Mouse (Mus musculus) gastrocnemius, postnatal 36 days (tissue): Measurements from ENCODE around the gene Zfp335. TPM values are rescaled to one million over a fixed set of nuclear protein-coding genes. Genes with fewer than 3 reads are reported as not detected.

Source experiments
- total RNA-seq, 2 experiments: library from RNA; stranded (reverse); gene quantifications; 2 replicates each; pipeline ENCODE4 v1.2.3; 2021

Gene Zfp335
- total RNA-seq, 2 experiments from 2014 or later: 8.8 to 9.3 TPM

Other genes with a start within 250 kb of the Zfp335 start
- not detected for gene Wfdc11, start 237.7 kb downstream of the Zfp335 start, total RNA-seq
- not detected for gene Wfdc13, start 226.7 kb downstream of the Zfp335 start, total RNA-seq
- gene Spint4, start 213.3 kb downstream of the Zfp335 start, total RNA-seq: not detected
- gene Spint5, start 196.5 kb downstream of the Zfp335 start, total RNA-seq: not detected
- gene Wfdc3, start 165.8 kb downstream of the Zfp335 start, total RNA-seq: not detected
- gene Dnttip1, start 165.8 kb downstream of the Zfp335 start, total RNA-seq: 10 to 100 TPM; 15.8 to 18.1 TPM
- 1 to 10 TPM; 1.0 to 1.4 TPM for gene Ube2c, start 141.9 kb downstream of the Zfp335 start, total RNA-seq
- over 10,000 TPM; 16,945 to 17,744 TPM for gene Tnnc2, start 131.8 kb downstream of the Zfp335 start, total RNA-seq
- gene Snx21, start 125.9 kb downstream of the Zfp335 start, total RNA-seq: 10 to 100 TPM; 18.1 to 20.8 TPM
- gene Acot8, start 106.9 kb downstream of the Zfp335 start, total RNA-seq: 1 to 10 TPM; 6.9 to 8.6 TPM
- 1 to 10 TPM; 1.2 TPM for gene Zswim3, start 106.7 kb downstream of the Zfp335 start, total RNA-seq
- 1 to 10 TPM; 3.0 to 4.6 TPM for gene Zswim1, start 89.1 kb downstream of the Zfp335 start, total RNA-seq
- gene Spata25, start 83.2 kb downstream of the Zfp335 start, total RNA-seq: under 1 TPM in 1 of 2 experiments, not detected in 1; 0.36 TPM
- gene Ctsa, start 78.9 kb downstream of the Zfp335 start, total RNA-seq: 10 to 100 TPM; 45.6 to 49.4 TPM
- 10 to 100 TPM; 35.8 to 36.3 TPM for gene Neurl2, start 78.3 kb downstream of the Zfp335 start, total RNA-seq
- 10 to 100 TPM; 15.3 to 15.7 TPM for gene Pltp, start 54.0 kb downstream of the Zfp335 start, total RNA-seq
- 10 to 100 TPM; 23.8 to 26.9 TPM for gene Pcif1, start 32.5 kb downstream of the Zfp335 start, total RNA-seq
- under 1 TPM; 0.38 to 0.62 TPM for gene Mmp9, start 29.0 kb upstream of the Zfp335 start, total RNA-seq
- gene Slc12a5, start 49.0 kb upstream of the Zfp335 start, total RNA-seq: under 1 TPM; 0.25 to 0.36 TPM
- 10 to 100 TPM; 10.3 to 11.7 TPM for gene Ncoa5, start 123.1 kb upstream of the Zfp335 start, total RNA-seq
- gene Cd40, start 143.9 kb upstream of the Zfp335 start, total RNA-seq: under 1 TPM; 0.48 to 0.76 TPM
- gene 1700025C18Rik, start 179.0 kb upstream of the Zfp335 start, total RNA-seq: not detected